Mouse (Mus musculus): ENCODE measurements at regions not wholly inside any gene's neighbourhood (a gene's known extent, or its start where the extent isn't known, plus 50 kb on each side); places are given as distances from the start of the nearest gene placed in this dataset.

- Histone ChIP-seq H3K27ac (ENCODE audit: low read length) (no peak overlapping the region), H3K4me1 (ENCODE audit: control insufficient read depth, insufficient read depth, low read length) (no peaks in the 10 kb centered on the region), H3K27me3 (replicated peaks; ENCODE audit: control insufficient read depth, insufficient read depth, low read length) (no peaks in the 10 kb centered on the region), H3K36me3 (ENCODE audit: control insufficient read depth, insufficient read depth, low read length) (no peaks in the 10 kb centered on the region), H3K4me3 (ENCODE audit: low read length) (no peak overlapping the region), H3K4me2 (ENCODE audit: low read depth, low read length) (no peak overlapping the region), H3K9ac (ENCODE audit: low read depth, low read length) (no peak overlapping the region), H3K9me3 (ENCODE audit: control insufficient read depth, low read length) (no peaks in the 10 kb centered on the region)
- ATAC-seq = no peak
- WGBS = 82% methylated on average over 7 of the region's 7 CpGs
These were observed 135.3 kb downstream of the Rpl36a-ps1 start for GRCm38 (mm10) chr14:98858801-98859200.

GRCm38 (mm10) chr14:98848500-98848899 is 145.6 kb downstream of the Rpl36a-ps1 start:
- H3K4me3 ChIP-seq (ENCODE audit: low read length) = no peak overlapping the region
- no peak overlapping the region for H3K9ac ChIP-seq (ENCODE audit: low read depth, low read length)
- ATAC-seq = no peak
- H3K4me1 ChIP-seq (ENCODE audit: control insufficient read depth, insufficient read depth, low read length) = no peaks in the 10 kb centered on the region
- H3K36me3 ChIP-seq (ENCODE audit: control insufficient read depth, insufficient read depth, low read length) = no peaks in the 10 kb centered on the region
- no peak overlapping the region for H3K4me2 ChIP-seq (ENCODE audit: low read depth, low read length)
- WGBS = 61% methylated on average over 1 of the region's 1 CpGs
- no peaks in the 10 kb centered on the region for H3K27me3 ChIP-seq (replicated peaks; ENCODE audit: control insufficient read depth, insufficient read depth, low read length)
- no peak overlapping the region for H3K27ac ChIP-seq (ENCODE audit: low read length)
- no peaks in the 10 kb centered on the region for H3K9me3 ChIP-seq (ENCODE audit: control insufficient read depth, low read length)

GRCm38 (mm10) chr14:98844221-98844620 is 149.9 kb downstream of the Rpl36a-ps1 start:
- no peak overlapping the region for H3K27ac ChIP-seq (ENCODE audit: low read length)
- no peaks in the 10 kb centered on the region for H3K27me3 ChIP-seq (replicated peaks; ENCODE audit: control insufficient read depth, insufficient read depth, low read length)
- WGBS = 78% methylated on average over 2 of the region's 2 CpGs
- no peaks in the 10 kb centered on the region for H3K4me1 ChIP-seq (ENCODE audit: control insufficient read depth, insufficient read depth, low read length)
- no peak overlapping the region for H3K4me2 ChIP-seq (ENCODE audit: low read depth, low read length)
- no peaks in the 10 kb centered on the region for H3K9me3 ChIP-seq (ENCODE audit: control insufficient read depth, low read length)
- H3K4me3 ChIP-seq (ENCODE audit: low read length) = no peak overlapping the region
- ATAC-seq = no peak
- no peaks in the 10 kb centered on the region for H3K36me3 ChIP-seq (ENCODE audit: control insufficient read depth, insufficient read depth, low read length)
- H3K9ac ChIP-seq (ENCODE audit: low read depth, low read length) = no peak overlapping the region

DNA sequence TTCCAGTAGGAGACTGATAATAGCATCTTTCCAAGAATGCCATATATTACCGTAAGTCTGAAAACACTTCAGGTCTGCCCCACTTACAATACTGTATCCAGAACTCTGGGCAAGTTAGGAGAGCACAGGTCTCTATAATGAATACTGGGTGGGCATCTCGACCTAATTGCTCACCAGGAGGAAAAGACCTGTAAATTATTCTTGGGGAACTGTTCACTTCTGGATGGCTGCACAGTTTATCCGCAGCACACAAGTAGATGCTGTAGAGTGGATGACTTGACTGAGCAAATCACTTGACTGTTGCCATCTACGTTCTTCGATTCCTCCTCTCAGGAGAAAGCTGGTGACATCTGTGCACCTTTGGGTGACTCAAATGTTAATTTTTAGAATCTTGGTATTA is 159.8 kb downstream of the Rpl36a-ps1 start:
- WGBS = 78% methylated on average over 5 of the region's 5 CpGs

GRCm38 (mm10) chr14:98833230-98833999 is 160.7 kb downstream of the Rpl36a-ps1 start:
- WGBS = 65% methylated on average over 13 of the region's 13 CpGs
- Histone ChIP-seq H3K9me3 (ENCODE audit: control insufficient read depth, low read length) (no peaks in the 10 kb centered on the region), H3K27ac (ENCODE audit: low read length) (no peak overlapping the region), H3K27me3 (replicated peaks; ENCODE audit: control insufficient read depth, insufficient read depth, low read length) (no peaks in the 10 kb centered on the region), H3K9ac (ENCODE audit: low read depth, low read length) (no peak overlapping the region), H3K36me3 (ENCODE audit: control insufficient read depth, insufficient read depth, low read length) (no peaks in the 10 kb centered on the region), H3K4me1 (ENCODE audit: control insufficient read depth, insufficient read depth, low read length) (no peaks in the 10 kb centered on the region), H3K4me3 (ENCODE audit: low read length) (no peak overlapping the region), H3K4me2 (ENCODE audit: low read depth, low read length) (no peak overlapping the region)
- ATAC-seq = no peak

More for the DNA sequence above, 159.8 kb downstream of the Rpl36a-ps1 start:
- Histone ChIP-seq H3K27ac (ENCODE audit: low read length) (no peak overlapping the region), H3K4me1 (ENCODE audit: control insufficient read depth, insufficient read depth, low read length) (no peaks in the 10 kb centered on the region), H3K36me3 (ENCODE audit: control insufficient read depth, insufficient read depth, low read length) (no peaks in the 10 kb centered on the region), H3K9ac (ENCODE audit: low read depth, low read length) (no peak overlapping the region), H3K27me3 (replicated peaks; ENCODE audit: control insufficient read depth, insufficient read depth, low read length) (no peaks in the 10 kb centered on the region), H3K4me2 (ENCODE audit: low read depth, low read length) (no peak overlapping the region), H3K4me3 (ENCODE audit: low read length) (no peak overlapping the region), H3K9me3 (ENCODE audit: control insufficient read depth, low read length) (no peaks in the 10 kb centered on the region)
- ATAC-seq = no peak

GRCm38 (mm10) chr14:98832401-98832800 is 161.7 kb downstream of the Rpl36a-ps1 start:
- Histone ChIP-seq H3K9me3 (ENCODE audit: control insufficient read depth, low read length) (no peaks in the 10 kb centered on the region), H3K4me3 (ENCODE audit: low read length) (no peak overlapping the region), H3K27ac (ENCODE audit: low read length) (no peak overlapping the region), H3K4me2 (ENCODE audit: low read depth, low read length) (no peak overlapping the region), H3K27me3 (replicated peaks; ENCODE audit: control insufficient read depth, insufficient read depth, low read length) (no peaks in the 10 kb centered on the region), H3K9ac (ENCODE audit: low read depth, low read length) (no peak overlapping the region), H3K36me3 (ENCODE audit: control insufficient read depth, insufficient read depth, low read length) (no peaks in the 10 kb centered on the region), H3K4me1 (ENCODE audit: control insufficient read depth, insufficient read depth, low read length) (no peaks in the 10 kb centered on the region)
- ATAC-seq = no peak
- WGBS = 57% methylated on average over 7 of the region's 7 CpGs

- no peaks in the 10 kb centered on the region for H3K27me3 ChIP-seq (replicated peaks; ENCODE audit: control insufficient read depth, insufficient read depth, low read length)
- no peak overlapping the region for H3K4me3 ChIP-seq (ENCODE audit: low read length)
- no peak overlapping the region for H3K9ac ChIP-seq (ENCODE audit: low read depth, low read length)
- H3K9me3 ChIP-seq (ENCODE audit: control insufficient read depth, low read length) = no peaks in the 10 kb centered on the region
- no peak overlapping the region for H3K27ac ChIP-seq (ENCODE audit: low read length)
- ATAC-seq = no peak
- H3K4me2 ChIP-seq (ENCODE audit: low read depth, low read length) = no peak overlapping the region
- WGBS = 58% methylated on average over 5 of the region's 5 CpGs
- H3K4me1 ChIP-seq (ENCODE audit: control insufficient read depth, insufficient read depth, low read length) = no peaks in the 10 kb centered on the region
- H3K36me3 ChIP-seq (ENCODE audit: control insufficient read depth, insufficient read depth, low read length) = no peaks in the 10 kb centered on the region
These were observed 164.0 kb downstream of the Rpl36a-ps1 start for GRCm38 (mm10) chr14:98829958-98830633.

GRCm38 (mm10) chr14:98827490-98827889 is 166.6 kb downstream of the Rpl36a-ps1 start:
- Histone ChIP-seq H3K4me2 (ENCODE audit: low read depth, low read length) (no peak overlapping the region), H3K4me1 (ENCODE audit: control insufficient read depth, insufficient read depth, low read length) (no peaks in the 10 kb centered on the region), H3K4me3 (ENCODE audit: low read length) (no peak overlapping the region), H3K9ac (ENCODE audit: low read depth, low read length) (no peak overlapping the region), H3K27ac (ENCODE audit: low read length) (no peak overlapping the region), H3K36me3 (ENCODE audit: control insufficient read depth, insufficient read depth, low read length) (no peaks in the 10 kb centered on the region), H3K9me3 (ENCODE audit: control insufficient read depth, low read length) (no peaks in the 10 kb centered on the region), H3K27me3 (replicated peaks; ENCODE audit: control insufficient read depth, insufficient read depth, low read length) (no peaks in the 10 kb centered on the region)
- ATAC-seq = no peak
- 81% methylated on average over 2 of the region's 2 CpGs for WGBS

DNA sequence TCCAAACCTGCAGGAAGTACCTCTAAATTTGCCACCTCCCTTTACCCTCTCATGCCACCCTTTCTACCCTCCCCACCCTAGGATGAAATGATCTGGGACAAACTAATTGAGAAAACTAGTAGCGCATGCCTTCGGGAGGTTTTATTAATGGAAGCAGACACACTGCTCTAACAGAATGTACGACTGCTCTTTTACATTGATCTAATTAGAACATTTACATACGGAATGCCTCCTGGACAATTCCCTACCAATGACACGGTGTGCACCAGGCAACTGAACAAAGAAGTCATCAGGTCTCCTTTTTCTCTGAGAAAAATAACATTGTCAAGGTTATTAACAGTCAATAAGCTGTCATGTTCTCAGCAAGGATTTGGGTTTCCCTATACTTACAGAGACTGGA is 180.5 kb downstream of the Rpl36a-ps1 start:
- H3K4me3 ChIP-seq (ENCODE audit: low read length) = no peak overlapping the region
- H3K36me3 ChIP-seq (ENCODE audit: control insufficient read depth, insufficient read depth, low read length) = no peaks in the 10 kb centered on the region
- WGBS = 82% methylated on average over 5 of the region's 5 CpGs
- no peak overlapping the region for H3K9ac ChIP-seq (ENCODE audit: low read depth, low read length)
- H3K27ac ChIP-seq (ENCODE audit: low read length) = no peak overlapping the region
- H3K27me3 ChIP-seq (replicated peaks; ENCODE audit: control insufficient read depth, insufficient read depth, low read length) = no peaks in the 10 kb centered on the region
- no peaks in the 10 kb centered on the region for H3K4me1 ChIP-seq (ENCODE audit: control insufficient read depth, insufficient read depth, low read length)
- no peak overlapping the region for H3K4me2 ChIP-seq (ENCODE audit: low read depth, low read length)
- no peaks in the 10 kb centered on the region for H3K9me3 ChIP-seq (ENCODE audit: control insufficient read depth, low read length)
- no peak for ATAC-seq

Data from intestine, embryonic 16.5 days (tissue).